Mouse (Mus musculus): ENCODE data around the gene Cysltr1.

Cysltr1 gene

DNA sequence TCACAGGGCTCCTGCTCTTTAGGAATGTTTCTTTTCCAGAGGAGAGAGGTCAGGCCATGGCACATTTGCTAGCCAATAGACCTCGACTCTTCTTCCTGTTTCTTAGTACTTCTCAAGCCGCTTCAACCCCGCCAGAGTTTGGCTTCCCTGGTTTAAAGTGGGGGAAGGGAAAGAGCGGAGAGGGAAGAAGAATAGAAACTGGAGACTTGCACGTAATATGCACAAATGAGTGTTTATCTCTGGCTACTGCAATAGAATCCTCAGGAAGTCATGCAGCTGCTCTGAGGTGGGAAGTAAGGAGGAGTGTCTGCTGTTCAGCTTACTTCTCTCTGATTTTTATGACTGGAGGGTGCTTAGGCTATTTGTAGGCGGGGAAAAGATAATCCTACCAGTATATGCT is at the start of gene Cysltr1:
TSS of gene Cysltr1 (minus strand) at position 294 of the 400 bp plus-strand sequence.
- peak; percentile 4 for DNase-seq

DNA sequence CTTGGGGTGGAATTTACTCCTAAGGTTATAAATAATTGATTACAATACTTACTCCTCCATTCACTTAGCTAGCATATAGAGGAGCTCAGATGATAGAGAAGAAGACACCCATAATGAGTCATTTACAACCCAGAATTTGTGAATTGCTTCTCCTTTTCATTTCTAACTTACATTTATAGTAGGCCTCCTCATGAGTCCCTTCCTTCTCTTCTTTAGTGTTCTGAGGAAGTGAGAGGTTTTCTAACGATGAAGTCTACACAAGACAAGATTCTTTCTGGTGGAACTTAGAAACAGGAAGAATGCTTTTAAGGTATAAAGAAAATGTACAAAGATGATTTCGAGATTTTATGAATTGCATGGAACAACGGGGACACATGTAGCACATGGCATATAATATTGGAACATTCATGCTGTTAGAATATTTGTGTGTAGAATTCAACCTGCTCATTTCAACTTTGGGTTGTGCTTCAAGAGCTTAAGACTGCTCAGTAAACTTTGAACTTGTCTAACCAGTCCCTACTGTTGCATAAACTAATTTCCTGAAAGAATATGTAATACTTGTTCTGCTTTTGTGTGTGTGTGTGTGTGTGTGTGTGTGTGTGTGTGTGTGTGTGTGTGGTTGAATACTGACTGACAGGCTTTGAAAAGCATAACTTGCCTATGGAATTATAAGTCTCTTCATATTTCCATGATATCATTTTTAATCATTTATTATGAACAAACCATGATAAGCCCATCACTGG is 31.5 kb upstream of the Cysltr1 start:
- no peak for DNase-seq

DNA sequence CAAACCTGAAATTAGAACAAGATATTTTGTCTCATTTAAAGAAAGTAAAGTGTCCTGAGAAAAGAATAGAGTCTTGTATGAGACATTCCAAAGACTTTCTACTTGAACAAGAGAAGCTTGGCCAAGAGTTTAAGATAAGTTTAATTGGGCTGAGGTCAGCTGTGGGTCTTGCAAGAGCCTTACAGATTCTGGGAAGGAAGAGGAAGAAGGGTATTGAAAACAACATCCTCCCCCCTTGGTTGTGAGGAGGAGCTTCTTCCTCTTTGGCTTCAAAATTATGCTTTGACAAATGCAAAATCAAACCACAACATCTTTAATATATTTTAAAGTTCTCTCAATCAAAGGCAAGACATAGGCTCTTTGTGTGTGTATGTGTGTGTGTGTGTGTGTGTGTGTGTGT is 30.1 kb upstream of the Cysltr1 start:
- DNase-seq: no peak

DNA sequence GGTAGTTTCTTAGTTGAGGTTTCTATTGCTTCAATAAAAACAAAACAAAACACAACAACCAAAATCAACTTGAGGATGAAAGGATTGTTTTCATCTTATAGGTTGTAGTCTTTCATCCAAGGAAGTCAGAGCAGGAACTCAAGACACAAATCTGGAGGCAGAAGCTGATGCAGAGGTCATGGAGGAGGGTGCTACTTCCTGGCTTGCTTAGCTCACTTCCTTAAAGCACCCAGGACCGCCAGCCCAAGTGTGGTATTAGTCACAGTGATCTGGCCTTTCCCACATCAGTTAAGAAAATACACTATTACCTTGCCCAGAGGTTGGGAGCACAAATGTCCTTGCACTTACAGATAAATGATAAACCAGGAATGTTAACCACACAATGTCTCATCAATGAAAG is 25.0 kb upstream of the Cysltr1 start:
- DNase-seq: no peak

DNA sequence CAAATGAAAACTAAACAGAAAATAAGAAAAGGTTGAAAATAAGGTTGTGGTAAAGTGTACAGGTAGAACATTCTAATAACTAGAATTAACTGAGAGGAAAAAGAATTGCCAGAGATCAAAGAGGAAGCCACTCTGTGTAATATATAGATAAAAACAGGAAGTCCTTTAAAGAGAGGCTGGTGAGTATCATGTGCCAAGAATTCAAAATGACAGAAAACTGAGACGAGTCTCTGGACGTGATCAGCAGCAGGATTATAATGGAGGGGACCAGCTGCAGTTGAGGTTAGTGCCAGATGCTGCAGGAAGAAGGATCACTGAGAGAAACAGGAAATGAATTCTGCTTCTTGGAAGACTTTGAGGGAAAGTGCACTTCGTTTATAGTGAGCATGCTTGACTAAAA is 20.2 kb upstream of the Cysltr1 start:
- no peak for DNase-seq

DNA sequence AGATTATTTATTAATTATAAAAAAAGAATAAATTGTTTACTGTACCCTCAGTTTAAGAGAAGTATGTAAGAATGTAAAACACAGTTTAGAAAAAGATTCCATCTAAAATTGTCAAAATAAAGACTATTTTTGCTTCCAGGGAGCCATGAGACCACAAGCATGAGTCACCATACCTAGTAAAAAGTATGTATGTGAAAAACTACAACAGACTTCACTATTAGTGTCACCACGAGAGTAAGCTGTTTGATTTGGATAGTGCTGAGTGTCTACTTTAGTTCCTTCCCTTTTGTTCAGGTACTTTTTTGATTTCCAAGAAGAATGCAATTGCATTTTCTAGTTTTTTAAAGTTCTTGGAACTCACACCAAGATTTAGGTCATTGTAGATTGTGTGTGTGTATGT is 19.0 kb upstream of the Cysltr1 start:
- no peak for DNase-seq

DNA sequence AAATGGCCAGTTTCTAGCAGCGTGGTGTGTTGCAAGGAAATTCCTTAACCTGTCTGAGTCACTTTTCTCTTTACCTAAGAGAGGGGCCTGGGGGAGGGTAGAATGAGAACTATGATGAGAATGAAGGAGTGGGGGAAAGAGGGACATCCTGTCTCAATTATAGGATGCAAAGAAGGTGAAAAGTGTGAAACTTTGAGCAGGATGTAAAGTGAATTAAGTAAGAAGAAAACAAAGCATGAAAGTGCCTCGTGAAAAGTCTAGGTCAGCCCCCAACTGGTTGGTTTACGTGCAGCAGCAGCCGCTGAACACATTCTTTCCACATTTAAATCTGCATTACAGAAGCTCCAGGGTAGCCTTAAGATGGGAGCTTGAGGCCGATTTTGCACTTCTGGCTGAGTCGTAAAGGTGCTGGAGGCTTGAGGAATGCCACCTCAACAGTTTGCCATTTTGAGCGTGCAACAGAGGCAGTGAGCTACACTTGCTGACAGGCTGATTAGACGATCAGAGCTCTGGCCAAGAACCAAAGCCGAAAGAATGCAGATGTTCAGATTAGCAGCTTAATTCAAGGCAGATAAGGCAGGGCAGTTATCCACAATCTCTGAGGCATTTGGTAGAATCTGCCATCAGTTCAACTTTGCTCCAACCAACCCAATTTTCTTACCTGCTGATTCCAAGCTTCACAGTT is 763 bp downstream of the Cysltr1 start:
- no peak for DNase-seq

DNA sequence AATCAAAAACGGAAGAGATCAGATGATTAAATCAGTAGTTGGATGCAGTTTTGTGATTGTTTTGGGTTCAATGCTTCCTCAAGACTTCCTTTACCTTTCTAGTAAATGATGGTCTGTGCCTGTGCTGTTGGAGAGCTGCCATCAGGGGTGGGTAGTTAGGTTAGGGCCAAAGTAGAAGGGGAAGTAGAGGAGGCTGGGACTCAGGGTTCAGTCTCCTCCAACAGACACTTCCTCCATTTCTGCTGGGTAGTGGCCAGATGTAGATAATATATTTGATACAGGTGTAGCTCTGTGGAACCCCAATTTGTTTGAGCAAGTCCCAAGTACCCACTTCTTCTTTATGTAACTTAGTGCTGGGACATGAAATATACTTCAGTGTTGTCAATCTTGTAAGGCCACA is 7.6 kb downstream of the Cysltr1 start:
- no peak for DNase-seq

DNA sequence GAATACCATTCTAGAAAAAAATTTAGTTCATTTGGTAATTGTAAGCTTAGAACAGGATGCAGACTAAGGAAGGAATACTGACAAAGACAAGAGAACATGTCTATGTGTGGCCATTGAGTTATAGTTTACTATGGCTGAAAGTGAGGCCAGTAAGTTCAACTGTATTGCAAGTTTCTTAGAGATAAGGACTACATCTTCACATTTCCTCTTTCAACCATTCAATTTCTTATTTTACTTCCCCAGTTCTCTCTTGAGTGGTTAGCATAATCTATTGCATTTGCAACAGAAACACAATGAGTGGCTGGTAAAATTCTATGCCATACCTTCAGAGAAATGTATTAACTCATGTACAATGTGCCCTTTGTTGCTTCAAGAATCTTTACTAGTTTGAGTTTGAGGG is 9.6 kb downstream of the Cysltr1 start:
- DNase-seq: no peak

DNA sequence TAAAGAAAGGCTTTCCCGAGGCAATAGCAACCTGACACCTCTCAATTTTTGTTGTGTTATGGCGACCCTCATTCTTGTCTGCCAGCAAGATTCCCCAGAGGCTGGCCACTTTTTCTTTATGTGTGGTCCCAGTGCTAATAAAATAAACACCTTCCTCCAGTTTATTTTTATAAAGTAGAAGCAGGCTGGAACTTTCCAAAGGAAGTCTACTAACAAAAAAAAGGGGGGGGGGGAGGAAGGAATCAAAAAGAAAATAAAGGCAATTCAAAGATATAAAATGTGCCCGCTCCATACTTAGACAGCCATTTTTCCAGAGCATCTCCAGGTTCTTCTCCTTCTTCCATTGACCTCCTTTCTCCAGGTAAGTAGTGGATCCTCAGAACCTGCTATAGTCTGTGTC is 20.6 kb downstream of the Cysltr1 start, which contains the start of gene Gm5127:
TSS of gene Gm5127 (plus strand) at position 301 of the 400 bp plus-strand sequence.
- DNase-seq: no peak

DNA sequence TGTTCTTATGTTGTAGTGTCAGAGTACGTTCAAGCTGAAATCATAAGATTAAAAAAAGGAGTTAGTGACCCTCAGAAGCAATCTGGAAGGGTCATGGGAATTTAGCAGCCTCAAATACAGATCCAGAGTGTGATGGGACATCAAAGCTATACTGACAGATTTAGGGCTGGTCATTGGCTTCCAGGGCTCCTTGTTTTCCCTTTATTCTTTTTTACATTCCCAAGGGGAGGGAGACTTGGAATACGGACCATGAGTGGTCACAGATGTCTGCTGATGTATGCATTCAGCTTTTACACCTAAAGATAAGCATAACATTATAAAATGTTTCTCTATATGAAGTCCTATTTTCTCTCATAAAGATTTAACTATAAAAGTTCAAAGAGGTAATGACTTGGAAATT is 21.3 kb downstream of the Cysltr1 start:
- no peak for DNase-seq

DNA sequence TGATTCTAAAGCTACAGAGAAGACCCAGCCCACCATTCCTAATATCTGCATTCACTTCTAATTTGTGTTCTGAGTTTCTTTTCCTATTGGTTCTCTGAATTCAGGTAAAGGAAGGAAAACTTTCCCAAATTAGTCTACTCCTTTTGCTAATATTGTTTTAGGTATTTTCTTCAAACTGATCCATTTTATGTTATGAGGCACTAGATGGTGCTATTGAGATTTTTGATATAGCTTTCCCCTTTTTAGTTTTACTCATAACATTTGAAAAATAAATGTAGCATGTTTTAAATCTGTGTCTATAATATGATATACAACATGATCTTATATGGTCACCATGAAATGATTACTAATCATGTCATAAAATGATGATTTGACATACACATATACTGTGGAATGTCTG is 23.1 kb downstream of the Cysltr1 start:
- DNase-seq: no peak

DNA sequence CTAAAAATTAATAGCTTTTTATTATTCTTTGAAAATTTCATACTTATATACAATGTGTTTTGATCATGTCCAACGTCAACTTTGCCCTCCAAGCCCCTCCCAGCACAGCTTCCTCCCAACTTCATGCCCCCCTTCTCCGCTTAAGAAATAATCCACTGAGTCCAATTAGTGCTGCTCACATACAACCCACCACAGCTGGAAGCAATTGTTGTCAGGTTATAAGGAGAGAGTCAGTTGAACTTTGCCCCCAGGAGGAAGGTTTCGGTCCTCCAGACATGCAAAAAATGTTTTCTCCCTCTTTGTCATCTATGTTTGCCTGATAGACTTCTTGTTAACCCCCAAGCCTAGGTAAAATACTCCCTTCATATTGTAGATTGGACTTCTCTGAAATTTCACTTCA is 24.5 kb downstream of the Cysltr1 start:
- no peak for DNase-seq

DNA sequence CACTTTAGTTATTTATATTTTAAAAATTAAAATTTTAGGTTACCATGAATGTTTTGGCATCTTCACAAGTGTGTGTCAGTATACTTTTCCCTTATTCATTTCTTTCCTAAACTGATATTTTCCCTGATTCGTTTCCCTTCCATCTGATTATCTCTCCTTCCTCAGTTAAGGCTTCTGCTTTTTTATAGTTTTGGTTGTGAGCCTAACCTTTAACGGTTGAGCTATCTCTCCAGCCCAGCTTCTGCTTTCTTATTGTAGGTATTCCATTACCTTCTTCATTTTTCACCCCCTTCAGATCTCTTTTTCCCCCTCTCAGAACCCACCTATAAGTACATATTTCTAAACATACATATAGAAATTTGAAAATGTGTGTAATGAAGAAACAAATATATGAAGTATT is 48.0 kb downstream of the Cysltr1 start:
- no peak for DNase-seq

DNA sequence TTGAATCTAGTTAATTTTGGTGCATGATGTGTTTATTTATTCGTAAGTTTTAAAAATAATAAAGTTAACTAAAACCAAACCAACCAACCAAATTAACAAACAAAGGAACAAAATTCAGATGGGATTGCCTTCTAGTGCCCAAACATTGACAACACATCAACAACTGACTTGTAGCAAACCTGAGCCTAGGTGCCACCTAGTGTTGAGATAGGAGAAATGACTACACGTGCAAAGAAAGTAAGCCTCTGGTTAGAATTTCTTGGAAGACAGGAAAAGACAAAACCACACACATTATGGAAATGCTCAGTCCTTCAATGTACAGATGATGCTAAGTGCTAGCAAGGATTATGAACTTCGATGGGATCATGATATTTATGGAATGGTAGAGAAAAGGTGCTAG is 67.1 kb downstream of the Cysltr1 start:
- no peak for DNase-seq
